Mouse (Mus musculus) gastrocnemius, postnatal 25 days (tissue): Measurements from ENCODE around the gene Adam10. TPM values are rescaled to one million over a fixed set of nuclear protein-coding genes. Genes with fewer than 3 reads are reported as not detected.

ENCODE experiments used
- DNase-seq: peaks from one replicate; pipeline ENCODE4 v3.0.0; 2022
- long read RNA-seq, 2 experiments: library from polyadenylated mRNA; stranded (forward); transcript quantifications; one replicate each; pipeline ENCODE4 v2.0.0; 2021
- total RNA-seq, 2 experiments: library from RNA; stranded (reverse); gene quantifications; 1 replicate in 1 of 2; 2 replicates in 1 of 2; pipeline ENCODE4 v1.2.3; 2021

Gene Adam10
- total RNA-seq, result 10 to 100 TPM; 16.2 to 19.2 TPM
- long read RNA-seq, experiment 1, full-length matches to known transcripts, result 2 of 6 reads
- long read RNA-seq, experiment 1, partial matches to known transcripts, result 0 of 6 reads
- long read RNA-seq, experiment 1, other reads (novel, unspliced or antisense), result 4 of 6 reads
- long read RNA-seq, experiment 2, full-length matches to known transcripts, result 3 of 7 reads
- long read RNA-seq, experiment 2, partial matches to known transcripts, result 0 of 7 reads
- long read RNA-seq, experiment 2, other reads (novel, unspliced or antisense), result 4 of 7 reads

DNA sequence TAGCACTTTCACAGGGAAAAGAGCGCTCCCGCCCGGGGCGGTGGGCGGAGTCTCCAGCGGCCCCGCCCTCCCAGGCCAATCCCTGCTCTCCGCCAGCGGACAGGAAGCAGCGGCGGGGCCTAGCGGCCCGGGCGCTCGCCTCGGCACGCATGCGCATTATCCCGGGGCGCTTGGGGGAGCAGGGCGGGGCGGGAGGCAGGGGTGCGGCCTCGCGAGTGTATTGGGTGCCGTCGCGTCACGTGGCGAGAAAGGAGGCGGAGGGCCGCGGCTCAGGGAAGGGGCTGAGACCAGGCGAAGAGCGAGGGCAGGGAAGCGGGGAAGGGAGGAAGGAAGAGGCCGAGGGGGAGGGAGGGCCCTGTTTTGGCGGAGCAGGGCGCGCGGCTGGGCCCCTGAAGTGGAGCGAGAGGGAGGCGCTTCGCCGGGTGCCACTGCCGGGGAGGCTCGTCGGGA is at the start of gene Adam10:
Adam10 (plus strand) TSS at position 316 of the 450 bp plus-strand sequence.
- peak; percentile 100 for DNase-seq

DNA sequence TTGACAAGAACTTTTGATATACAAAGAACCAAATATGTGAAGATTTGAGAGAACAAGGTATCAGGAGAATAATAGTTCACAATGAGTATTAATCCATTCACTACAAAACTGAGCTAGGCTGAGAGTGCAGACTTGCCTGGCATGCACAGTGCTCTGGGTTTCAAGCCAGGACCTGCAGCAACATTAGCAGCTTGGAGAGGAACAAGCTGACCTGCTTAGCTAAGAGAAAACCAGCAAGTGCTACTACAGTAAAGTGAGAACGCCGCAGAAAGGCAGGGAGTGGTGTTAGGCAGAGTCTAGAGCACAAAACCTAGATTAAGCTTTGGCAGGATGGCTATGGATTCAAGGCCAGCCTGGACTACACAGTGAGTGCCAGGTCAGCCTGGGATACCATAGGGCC is 49.1 kb upstream of the Adam10 start:
- peak; percentile 41 for DNase-seq

DNA sequence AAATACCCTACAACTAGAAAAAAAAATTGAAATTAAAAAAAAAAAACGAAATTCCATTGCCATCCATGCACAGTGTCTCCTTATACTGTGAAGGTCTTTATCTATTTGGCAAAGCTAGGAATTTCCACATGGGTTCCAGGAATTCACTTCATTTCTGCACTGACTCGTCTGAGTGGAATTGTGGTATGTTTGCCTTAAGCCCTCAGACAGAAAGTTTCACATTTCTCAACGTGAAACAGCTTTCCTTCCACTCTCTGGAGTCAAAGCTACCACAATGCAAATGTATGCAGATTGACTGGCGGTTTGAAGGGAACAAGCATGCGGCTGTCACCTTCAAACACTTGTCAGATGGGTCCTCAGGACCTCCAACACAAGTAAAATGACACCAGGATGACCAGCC is 47.1 kb upstream of the Adam10 start:
- DNase-seq, result no peak

DNA sequence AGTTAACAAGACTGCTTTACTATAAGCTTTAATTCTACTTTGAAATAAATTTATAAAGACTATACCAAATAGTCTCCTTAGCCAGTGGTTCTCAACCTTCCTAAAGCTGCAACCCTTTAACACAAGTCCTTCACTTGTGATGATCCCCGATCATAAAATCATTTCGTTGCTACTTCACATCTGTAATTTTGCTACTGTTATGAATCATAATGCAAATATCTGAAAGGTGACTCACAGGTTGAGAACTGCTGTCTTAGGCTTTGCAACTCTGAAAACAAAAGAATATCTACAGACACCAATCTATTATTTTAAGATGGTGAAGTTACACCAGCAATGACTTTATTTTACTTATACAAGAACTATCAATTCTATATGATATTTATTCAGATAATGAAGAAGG is 42.0 kb upstream of the Adam10 start:
- DNase-seq, result no peak

DNA sequence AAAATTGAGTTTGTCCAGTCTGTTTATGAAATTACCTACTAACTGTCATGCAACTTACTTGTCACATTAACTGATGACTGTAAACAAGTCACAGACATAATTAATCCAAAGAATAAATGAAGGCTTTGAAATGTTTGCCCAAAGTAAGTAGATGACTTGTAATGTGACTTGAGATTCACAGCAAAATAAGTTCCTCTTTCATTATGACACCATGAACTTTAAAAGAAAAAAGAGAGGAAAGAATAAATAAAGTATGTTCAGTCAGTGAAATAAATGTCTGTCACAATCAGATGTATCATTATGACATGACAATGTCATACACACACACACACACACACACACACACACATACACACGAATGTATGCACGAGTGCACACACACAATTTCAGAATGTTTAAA is 28.5 kb upstream of the Adam10 start:
- no peak for DNase-seq

DNA sequence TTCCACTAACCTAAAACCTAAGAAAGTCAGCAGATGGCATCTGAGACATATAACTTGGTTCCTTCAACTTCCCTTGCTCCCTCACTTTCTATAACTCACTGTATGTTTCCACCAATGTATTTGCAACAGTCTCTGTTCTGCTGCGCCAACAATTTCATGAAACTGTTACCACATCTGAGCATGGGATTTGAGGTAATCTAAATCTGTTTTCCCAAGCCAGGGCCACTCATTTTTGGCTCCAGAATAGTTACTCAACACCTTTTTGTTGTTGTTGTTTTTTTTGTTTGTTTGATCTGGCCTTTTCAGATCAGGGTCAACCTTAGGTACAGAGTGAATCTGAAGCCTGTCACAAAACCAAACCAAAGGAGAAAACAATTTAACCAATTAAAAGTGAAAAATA is 27.8 kb upstream of the Adam10 start:
- DNase-seq, result no peak

DNA sequence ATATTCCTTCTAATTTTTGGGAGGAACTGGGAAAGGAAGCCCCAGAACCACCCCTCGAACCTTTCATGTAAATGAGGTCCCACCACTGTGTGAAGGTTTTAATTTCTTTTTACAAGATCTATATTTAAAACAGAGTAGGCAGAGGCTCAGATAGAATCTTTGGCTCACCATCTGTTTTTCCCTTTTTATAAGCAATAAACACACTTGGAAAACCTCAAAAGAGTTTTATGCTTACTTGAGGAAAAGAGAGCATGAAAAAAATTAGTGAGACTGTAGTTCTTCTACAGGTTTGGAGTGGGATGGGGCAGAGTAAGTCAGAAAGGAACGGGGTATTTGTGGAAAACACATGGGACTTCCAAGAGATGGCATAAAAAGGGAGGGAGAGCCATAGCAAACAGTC is 26.6 kb upstream of the Adam10 start:
- DNase-seq, result no peak

DNA sequence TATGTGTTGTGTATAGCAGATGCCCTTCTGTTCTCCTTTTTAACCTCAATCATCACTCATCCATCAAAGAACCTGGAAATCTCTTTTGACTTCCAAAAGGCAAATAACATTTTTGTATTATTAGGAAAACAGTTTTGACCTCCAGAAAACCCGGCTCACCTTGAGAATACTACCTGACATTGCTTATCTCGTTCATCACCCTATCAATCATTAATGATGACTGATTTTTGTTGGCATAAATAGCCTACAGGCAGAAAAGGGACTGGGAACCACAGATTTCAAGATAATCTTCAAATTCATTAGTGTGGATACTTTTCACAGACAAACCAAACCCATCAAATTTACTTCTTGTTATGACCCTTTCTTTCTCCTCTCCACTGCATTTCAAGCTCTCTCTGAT is 24.9 kb upstream of the Adam10 start:
- no peak for DNase-seq

DNA sequence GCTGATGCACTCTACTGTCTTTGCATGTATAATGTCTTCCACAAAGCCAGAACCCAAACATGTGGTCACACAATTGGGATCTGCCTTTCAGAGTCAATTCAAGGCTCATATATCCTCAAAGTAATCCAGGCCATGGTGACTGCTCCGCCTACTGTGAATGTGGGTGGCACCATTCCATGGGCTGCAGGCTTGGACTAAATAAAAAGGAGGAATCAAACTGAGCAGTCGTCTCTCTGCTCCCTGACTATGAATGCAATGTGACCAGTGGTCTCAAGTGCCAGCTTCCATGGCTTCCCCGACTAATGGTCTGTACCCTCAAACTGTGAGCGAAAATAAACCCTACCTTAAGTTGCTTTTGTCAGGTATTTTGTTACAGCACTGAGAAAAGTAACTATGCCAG is 24.3 kb upstream of the Adam10 start:
- DNase-seq, result no peak

DNA sequence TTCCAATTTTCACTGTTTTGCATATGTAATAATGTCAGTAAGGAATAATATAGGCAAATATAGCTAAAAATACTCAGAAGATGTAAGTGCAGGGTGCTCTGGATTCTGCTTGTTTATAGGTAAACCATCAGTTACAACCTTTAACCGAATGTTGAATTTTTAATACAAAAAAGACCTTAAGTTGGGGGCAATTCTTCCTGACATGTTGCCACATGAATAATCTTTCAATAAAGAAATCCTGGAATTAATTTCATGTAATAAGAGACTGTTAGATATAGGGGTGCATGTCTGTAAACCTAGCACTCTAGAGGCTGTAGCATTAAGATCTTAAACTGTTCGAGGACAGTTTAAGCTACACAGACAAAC is 23.1 kb upstream of the Adam10 start:
- DNase-seq, result no peak

DNA sequence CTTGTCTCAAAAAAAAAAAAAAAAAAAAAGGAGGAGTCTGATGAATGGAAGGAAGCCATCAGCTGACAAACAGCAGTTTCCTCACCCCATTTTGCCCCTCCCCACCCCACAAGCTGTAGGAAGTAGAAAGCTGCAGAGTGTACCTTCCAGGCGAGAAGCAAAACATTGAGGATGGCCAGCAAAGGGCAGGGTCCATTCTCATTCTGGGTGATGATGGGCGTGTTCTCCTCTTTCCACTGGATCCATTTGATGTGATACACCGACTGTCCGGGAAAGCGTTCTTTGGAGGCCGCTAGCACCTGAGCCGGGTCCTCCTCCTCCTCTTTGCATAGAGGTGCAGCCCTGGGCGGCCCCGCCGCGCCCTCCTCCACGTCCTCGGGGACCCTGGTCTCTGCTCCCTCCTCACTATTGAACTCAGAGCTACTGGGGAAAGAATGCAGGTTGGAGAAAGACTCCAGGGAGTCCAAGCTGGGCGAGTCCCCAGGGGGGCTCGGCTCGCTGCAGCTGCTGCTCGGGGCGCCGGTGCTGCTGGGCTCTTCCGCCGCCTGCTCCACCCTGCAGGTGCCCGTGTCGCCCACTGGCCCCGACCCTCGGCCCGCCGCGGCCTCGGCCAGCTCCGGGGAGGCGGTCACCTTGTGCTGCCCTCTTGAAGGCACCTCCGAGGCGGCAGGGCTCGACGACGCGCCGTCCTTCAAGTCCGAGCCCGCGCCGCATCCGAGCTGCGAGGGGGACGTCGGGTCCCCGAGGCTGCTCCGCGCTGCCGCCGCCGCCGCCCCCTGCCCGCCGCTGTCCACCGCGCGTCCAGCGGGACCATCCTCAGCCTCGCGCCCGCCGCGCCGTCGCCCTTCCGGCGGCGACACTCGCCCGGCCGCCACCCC is 22.4 kb upstream of the Adam10 start, which contains the start of gene Gm10642:
Gm10642 (plus strand) TSS at position 122 of the 878 bp plus-strand sequence.
- peak; percentile 54 for DNase-seq

DNA sequence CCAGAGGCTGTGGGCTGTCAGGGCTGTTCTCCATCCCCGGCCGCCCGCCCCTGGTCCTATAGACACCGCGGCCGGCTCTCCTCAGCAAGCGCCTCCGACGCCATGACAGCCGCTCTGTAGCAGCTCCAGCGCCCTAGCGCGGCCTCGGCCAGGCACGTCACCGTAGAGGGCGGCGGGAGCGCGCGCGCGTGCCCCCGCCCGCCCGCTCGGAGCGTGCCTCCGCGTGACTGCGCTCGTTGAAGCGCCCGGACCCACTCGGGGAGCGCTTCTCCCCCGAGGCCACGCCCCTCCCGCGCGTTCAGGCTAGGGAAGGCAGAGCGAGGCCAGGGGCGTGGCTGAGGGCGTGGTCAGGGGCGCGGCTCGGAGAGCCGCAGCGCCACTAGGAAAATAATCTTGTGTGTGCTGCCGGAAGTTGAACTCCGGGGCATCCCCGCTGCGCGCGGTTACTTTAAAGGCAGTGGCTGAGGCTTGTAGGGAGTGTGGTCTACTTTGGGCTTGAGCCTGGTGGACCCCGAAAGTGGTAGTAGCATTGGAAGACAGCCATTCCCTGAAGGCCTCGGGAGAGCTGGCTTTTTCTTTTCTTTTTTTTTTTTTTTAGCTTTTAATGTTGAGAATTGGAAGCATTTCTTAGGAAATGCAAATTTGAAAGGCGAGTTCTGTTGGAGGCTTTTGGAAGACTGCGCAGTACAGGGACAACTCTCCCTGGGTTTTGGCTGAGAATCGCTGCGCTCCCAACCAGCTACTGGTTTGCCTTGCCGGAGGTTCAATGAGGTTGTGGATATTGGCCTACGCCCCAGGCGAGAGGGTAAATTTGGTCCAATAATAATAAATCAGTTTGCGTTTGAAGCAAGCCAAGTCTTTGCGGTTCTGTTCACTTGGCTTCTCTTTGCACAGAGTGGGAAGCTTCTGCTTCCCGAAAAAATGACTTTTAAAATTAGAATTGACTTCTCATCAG is 21.5 kb upstream of the Adam10 start, which contains the start of gene Mindy2:
Mindy2 (minus strand) TSS at position 162 of the 955 bp plus-strand sequence.
- DNase-seq, result peak; percentile 98

DNA sequence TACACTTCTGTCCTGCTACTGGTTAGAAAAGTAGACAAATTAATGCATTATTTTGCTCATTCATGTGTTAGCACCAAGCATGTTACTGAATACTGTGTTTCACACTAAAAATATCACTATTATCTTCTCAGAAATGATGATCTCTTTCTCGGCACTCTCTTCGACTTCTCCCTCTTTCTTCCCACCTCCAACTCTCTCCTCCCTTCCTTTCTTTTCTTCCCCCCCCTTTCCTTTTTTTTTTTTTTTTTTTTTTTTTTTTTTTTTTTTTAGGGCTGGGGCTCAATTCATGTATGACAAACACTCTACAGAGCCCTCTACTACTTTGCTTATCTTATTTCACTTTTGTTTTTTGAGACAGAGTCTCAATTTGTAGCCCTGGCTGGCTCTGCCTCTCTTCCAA is 20.5 kb upstream of the Adam10 start:
- no peak for DNase-seq

DNA sequence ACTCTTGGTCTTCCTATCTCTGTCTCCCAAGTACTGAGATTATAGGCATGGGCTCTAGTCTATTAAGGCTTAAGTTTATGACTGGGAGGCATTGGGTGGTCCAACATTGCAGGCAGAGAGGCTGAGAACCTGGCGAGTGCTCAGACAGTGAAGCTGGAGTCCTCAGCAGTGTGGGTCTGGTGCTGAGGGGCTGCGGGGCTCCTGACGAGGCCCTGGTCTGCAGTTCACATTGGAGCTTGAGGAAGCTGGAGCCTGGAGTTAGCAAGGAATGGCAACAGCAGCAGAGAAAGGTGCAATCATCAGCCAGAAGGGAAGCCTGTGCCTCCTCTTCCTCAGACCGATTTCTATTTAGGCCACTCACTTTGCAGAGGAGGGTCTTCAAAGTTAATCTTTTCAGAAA is 13.9 kb upstream of the Adam10 start:
- no peak for DNase-seq

DNA sequence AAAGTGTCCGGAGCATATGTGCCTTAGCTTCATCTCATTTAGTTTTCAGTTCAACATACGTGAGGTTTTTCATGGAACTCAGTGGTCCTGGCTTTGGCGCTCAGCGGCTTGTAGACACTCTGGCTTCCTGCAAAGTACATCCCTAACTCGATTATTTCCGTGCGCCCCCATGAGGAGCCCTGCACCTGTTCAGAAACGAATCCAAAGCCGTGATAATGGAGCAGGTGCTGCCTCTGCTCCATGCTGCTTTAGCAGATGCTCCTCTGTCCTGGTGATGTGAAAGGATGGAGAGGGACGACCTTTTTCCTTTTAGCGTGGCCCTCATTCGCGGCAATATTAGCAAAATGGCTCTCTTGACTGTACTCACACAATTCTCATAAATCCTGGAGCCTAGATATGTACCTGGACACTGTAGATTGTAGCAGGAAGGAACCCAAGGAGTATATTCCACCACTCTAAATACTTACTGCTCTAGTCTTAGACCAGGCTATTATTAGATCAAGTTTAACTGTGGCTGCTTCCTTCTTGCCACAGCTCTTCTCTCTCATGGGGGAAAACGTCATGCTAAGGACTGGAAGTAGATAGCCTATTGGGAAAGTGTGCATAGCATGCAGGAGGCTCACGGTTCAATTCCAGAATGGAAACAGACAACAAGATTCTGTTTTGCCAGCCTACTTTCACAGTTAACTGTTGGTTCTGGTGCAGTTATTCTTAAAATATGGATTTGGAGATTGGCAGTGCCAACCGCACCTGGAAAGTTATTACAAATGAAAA is 13.2 kb upstream of the Adam10 start:
- DNase-seq, result no peak

DNA sequence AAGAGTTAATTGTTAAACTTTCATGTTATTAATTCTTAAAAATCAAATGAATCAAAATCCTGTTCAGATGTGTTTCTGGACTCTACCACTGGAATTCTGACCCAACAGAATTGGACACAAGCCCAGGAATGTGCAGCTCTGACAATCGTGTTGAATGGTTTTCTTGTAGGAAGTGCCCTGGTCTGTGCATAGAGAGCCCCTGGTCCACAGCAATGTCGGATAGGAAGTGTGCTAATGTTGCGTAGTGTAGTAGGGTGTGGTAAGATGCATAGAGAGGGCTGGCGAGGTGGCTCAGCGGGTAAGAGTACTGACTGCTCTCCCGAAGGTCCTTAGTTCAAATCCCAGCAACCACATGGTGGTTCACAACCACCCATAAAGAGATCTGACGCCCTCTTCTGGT is 12.0 kb upstream of the Adam10 start:
- DNase-seq, result no peak

DNA sequence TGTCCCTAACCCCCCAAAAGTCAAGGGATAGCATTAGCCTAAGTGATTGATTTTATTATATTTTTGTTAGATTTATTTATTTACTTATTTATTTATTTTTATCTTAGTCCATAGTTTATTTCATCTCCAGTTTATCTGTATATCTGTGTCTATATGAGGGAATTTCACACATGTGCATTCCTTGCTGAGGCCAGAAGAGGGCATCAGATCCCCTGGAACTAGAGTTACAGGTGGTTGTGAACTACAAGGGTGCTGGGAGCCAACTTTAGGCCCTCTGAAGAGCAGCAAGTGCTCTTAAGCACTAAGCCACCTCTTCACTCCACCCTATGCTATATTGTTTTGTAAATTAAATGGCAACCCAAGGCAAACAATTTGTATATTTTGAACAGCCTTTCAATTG is 10.7 kb upstream of the Adam10 start:
- no peak for DNase-seq

DNA sequence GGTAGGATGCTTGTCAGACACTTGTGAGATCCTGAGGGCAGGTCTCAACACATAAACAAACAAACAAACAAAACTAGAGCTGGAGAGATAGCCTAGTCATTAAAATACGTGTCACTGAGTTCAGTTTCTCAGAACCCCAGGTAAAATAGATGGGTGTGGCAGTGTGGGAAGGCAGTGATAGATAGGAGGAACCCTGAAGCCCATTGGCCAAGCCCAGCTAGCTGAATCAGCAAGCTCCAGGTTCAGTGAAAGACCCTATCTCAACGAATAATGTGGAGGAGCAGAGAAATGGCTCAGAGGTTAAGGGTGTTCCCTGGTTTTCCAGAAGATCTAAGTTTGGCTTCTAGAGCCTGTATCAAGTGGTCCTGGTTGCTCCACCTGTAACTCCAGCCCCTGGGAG is 9.6 kb upstream of the Adam10 start:
- no peak for DNase-seq

DNA sequence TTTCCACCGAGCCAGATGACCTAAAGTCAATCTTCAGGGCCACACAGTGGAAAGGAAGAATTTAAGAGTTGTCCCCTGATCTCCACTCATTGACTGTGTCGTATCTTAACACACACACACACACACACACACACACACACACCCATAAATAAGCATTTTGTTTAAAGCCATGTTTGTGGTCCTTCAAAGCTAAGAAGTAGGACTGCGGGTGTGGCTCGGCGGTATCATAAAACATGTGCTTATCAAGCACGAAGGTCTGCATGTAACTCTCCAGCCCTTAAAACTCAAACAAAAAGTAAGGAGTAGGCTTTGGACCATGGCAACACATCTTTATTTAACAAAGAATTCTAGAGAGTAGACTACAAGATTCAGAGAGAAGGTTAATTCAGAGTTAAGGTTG is 8.4 kb upstream of the Adam10 start:
- DNase-seq, result no peak

DNA sequence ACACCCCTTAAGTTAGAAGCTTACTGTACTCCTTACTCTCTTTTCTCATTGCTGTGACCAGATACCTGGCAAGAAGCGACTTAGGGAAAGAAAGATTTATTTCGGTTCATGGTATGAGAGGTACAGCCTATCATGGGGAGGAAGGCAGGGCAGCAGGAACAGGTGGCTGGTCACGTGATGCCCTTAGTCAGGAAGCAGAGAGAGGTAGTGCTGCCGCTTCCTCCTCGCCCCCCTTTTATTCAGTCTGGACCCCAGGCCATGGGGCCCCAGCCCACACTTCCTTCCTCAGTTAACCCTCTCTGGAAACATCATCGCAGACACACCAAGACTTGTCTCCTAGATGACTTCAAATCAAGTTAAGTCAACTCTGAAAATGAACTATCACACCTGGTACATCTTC is 7.5 kb upstream of the Adam10 start:
- no peak for DNase-seq

DNA sequence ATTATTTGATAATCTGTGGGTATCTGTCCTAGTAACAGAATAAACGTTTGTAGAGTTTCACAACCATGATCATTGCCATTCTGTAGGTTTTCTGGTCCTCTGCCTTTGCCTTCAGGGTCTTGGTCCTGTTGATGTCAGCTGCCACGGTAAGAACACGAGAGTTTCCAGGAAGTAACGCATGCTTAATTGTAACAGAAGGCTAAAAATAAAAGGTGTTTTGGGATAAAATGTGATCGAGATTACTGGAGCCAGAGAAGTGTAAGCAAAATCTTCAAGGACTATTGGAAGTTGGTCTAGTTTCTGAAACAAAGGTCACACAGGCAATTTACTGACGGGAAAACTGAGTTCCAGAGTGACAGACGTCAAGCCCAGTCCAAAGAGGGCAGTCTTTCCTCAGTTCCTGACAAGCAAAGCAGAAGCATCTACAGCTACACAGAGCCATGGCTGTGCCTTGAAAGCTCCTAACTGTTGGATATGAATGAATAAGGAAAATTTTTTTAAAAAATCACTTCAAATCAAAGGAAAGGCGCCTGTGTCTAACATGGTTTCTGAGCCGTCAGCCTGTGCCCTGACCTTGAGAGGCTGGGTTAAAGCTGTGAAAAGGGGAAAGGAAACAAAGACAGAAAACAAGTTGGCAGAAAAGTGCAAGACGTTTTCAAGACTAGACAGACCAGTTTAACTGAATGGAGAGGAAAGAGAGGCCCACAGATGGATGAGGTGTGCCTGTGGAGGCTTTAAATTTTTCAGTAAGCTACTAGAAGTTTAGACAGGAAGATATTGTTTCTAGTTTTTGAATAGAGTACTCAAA is 6.8 kb upstream of the Adam10 start:
- DNase-seq, result no peak
